Mouse (Mus musculus) right cerebral cortex, postnatal 4 days (tissue): ENCODE results near the gene Stag1.
"Not testable (repeated sequence)": the region's sequence is repeated elsewhere in the genome, so short reads cannot be mapped to it uniquely, and the experiment has no call there.

Experiments
- DNase-seq: peaks from one replicate; pipeline ENCODE4 v3.0.0-alpha.2; 2022

Stag1 gene

DNA sequence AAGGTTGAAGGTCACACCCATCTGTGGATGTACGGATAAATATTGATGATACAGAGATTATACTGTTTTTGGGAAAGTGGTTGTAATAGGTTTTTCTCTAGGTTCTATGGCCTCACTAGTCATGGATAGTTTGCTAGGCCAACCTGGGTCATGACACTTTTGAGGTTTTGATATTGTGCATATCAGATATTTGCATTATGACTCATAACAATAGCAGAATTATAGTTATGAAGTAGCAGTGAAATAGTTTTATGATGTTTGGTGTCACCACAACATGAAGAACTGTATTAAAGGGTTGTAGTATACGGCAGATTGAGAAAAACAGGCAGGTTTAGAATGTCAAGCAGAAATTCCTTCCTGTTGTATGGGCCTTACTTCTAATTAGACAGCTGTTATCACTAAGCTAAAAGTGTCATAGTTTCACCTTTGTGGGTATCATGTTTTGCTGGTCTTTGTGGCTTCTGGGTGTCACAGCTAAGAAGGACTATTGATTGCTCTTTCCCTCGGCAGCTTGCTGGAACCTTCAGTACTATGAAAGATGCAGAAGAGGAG is 92.2 kb downstream of the Stag1 start:
- no peak for DNase-seq

DNA sequence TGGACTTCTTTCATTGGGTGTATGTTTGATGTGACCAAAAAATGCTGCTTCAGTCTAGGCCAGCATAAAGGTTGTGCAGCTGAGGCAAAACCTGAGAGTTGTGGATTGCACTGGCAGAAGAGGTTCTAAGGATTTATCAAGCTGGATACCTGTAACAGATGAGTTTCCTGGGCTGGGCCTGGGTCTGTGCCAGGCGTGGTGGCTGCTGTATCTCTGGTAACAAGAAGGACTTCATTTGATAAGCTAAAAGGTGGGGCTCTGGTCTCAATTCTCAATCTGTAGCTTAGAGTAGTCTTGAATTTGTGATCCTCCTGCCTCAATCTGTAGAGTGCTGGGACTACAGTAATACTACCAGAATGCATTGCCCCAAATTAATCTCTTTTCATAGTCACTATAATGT is 94.6 kb downstream of the Stag1 start:
- DNase-seq, result no peak

GRCm38 (mm10) chr9:100696537-100696936 is 98.9 kb downstream of the Stag1 start:
- no peak for DNase-seq

DNA sequence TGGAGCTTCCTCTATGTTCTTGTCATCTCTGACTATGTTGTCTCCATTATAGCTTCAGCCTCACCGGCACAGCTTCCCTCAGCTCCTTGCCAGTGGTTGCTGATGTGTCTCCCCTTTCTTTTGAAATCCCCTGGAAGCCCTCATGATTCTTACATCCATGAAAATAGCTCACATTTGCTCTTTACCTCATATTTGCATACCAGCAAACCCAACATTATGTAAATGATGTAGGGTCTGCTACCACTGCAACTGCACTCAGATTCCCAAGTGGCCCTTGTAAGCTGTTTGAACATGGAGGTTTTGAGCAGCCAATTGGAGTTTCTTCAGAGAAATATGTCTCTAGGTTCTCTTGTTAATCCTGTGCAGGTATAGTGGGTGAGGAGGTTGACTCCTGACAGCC is 110.0 kb downstream of the Stag1 start:
- no peak for DNase-seq

- no peak for DNase-seq
Observed at GRCm38 (mm10) chr9:100711665-100712064, 114.1 kb downstream of the Stag1 start.

GRCm38 (mm10) chr9:100724832-100725231 is 127.2 kb downstream of the Stag1 start:
- DNase-seq, result not testable (repeated sequence)

DNA sequence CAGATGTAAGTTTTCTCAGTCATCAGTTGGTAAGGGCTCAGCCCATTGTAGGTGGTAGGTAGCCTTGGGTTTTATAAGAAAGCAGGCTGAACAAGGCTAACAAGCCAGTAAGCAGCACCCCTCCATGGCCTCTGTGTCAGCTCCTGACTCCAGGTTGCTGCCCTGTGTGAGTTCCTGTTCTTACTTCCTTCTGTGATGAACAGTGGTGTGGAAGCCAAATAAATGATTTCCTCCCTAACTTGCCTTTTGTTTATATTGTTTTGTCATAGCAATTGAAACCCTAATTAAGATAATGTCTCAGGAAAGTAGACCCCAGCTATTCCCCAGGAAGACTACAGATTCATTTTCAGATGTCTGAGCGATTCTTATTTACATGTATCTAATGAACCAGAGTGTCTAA is 134.2 kb downstream of the Stag1 start:
- DNase-seq, result no peak

DNA sequence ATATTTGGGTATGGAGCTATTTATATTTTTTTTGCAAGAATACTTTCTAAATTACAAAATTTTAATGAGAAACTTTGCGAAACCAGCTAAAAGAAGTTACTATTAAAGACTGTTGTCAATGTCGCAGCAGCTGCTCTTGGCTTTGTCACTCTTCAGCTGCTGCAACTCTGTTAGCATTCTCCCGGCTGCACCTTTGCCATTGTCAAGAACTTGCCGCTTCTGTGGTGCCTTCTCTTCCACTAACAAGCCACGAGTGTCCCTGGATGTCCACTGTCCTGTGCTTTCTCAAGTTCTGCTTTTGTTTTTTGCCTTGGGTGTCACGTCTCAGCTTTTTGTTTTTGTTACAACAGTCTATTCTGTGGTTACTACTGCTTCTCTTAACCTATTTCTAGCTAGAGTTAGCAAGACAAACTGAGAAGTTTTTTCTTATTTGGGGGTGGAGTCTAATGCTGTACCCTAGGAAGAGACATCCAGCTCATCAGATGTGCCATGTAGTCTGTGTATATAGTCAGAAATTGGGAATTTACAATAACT is 136.4 kb downstream of the Stag1 start:
- no peak for DNase-seq

DNA sequence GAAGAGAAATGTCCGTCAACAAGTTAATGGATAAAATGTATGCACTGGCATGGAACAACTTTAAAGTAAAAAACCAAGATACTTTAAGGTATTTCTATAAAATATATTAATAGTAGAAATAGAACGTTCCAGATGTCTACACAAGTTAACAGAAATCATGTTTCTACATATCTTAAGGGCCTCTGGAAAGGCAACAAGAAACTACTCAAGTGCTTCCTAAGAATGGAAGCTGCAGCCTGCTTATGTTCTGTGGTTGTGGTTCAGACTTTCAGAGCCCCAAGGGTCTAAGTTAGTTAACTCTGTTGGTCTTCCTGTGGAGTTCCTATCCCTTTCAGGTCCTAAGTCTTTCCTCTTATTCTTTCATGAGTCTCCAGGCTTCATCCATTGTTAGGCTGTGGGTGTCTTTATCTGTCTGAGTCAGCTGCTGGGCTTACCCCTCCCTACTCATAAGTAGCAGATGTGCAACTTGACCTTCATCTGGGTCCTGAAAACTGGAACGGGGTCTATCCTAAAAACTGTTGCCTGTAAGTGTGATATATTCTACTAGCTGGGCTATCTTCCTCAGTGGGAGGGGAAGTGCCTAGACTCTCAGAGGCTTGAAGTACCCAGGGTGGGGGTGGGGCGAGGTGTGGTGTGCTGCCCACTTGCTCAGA is 138.5 kb downstream of the Stag1 start:
- no peak for DNase-seq

DNA sequence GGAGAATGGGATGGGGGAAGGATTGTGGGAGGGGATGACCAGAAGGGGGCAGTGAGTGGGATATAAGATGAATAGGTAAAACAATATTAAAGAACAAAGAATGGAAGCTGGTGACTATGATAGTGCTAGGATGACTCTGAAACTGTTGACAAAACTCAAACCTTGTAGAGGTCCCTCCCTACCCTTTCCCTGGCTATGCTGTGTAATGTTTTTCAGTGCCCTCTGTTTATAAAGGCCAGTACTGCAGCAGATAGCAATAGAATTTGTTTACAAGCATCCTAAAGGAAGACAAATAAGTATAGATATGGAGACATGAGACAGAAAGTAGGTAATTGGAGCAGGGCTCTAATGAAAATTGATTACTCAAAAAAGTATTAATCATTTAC is 139.0 kb downstream of the Stag1 start:
- DNase-seq, result no peak

- DNase-seq, result not testable (repeated sequence)
Observed at GRCm38 (mm10) chr9:100777238-100777637, 179.6 kb downstream of the Stag1 start.

DNA sequence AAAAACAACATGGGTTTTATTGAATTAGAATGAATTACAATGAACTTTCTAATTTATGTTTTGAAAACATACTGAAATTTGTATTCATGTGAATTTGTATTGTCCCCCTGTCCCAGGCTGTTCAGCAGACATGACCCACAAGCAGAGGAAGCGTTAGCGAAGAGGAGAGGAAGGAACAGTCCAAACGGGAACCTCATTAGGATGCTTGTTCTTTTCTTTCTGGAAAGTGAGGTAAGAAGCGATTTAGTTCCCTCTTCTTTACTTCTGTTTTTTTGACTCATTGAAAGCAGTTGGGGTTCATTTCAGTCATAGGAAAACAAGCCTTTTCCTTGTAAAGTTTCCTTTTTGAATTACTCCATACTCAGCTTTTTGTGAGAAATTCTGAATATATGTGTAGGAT is 268.4 kb downstream of the Stag1 start:
- no peak for DNase-seq

DNA sequence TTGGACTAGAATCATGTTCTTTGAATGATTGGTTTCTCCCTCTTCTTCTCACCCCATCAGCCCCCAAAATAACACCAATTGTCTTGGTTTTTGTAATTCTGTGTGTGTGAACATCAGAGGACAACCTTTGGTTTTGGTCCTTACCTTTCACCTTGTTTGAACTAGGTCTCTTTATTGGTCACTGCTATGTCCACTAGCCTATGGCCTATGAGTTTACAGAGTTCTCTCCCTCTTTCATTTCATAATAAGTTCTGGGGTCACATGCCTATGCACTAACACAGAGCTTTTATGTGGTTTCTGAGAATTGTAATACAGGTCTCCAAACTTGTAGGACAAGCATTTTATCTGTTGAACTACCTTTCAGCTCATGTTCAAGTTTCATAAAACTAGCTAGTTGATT is 272.0 kb downstream of the Stag1 start:
- DNase-seq, result no peak

GRCm38 (mm10) chr9:100896111-100896510 is 298.5 kb downstream of the Stag1 start:
- no peak for DNase-seq

- no peak for DNase-seq
Observed at GRCm38 (mm10) chr9:100898042-100898441, 300.4 kb downstream of the Stag1 start.

- DNase-seq, result no peak
Observed at GRCm38 (mm10) chr9:100910352-100910751, 312.8 kb downstream of the Stag1 start.

- peak; percentile 37 for DNase-seq
Observed at GRCm38 (mm10) chr9:100917111-100917510, 319.5 kb downstream of the Stag1 start.

GRCm38 (mm10) chr9:100926629-100927028 is 329.0 kb downstream of the Stag1 start:
- DNase-seq, result no peak

GRCm38 (mm10) chr9:100942042-100942441 is 344.4 kb downstream of the Stag1 start:
- DNase-seq, result no peak

DNA sequence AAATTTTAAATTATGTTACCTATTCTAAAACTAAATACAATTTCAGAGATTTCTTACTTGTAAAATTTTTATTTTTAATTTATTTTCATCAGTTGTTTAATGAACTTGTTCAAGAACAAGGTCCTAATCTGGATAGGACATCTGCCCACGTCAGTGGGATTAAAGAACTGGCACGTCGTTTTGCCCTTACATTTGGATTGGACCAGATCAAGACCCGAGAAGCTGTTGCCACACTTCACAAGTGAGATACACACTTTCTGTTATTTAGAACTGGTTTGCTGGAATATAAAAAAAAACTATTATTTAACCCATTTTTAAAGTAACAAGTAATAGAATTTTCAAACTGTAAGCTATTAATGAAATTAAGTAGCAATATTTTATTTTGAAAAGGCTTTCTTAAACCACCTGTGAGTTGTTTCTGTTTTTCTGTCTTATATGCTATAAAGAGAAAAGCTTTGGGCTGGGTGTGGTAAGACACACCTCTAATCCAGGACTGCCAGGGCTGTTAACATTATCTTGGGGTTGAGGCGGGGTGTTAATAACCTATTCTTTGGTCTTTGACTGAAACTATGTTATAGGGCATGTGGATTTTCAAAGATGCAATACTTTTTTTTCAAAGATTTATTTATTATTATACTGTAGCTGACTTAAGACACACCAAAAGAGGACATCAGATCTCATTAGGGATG is 347.2 kb downstream of the Stag1 start:
- no peak for DNase-seq

- no peak for DNase-seq
Observed at GRCm38 (mm10) chr9:100951481-100951880, 353.9 kb downstream of the Stag1 start.

DNA sequence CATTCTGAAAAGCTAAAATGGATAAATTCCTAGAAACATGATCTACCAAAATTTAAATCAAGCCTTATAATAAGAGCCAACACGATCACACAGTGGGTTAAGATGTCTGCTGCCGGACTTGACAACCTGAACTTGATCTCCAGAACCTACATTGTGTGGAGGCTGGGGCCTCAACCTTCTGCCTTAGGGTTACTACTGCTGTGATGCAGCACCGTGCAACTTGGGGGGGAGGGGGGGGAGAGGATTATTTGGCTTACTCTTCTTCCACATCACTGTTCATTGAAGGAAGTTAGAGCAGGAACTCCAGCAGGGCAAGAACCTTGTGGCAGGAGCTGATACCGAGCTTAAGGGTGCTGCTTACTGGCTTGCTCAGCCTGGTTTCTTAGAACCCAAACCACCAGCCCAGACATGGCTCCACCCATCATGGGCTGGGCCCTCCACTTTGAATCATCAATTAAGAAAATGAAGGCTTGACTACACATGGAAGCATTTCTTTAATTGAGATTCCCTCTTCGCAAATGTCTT is 365.4 kb downstream of the Stag1 start:
- no peak for DNase-seq

GRCm38 (mm10) chr9:100963428-100963912 is 365.9 kb downstream of the Stag1 start:
- no peak for DNase-seq

DNA sequence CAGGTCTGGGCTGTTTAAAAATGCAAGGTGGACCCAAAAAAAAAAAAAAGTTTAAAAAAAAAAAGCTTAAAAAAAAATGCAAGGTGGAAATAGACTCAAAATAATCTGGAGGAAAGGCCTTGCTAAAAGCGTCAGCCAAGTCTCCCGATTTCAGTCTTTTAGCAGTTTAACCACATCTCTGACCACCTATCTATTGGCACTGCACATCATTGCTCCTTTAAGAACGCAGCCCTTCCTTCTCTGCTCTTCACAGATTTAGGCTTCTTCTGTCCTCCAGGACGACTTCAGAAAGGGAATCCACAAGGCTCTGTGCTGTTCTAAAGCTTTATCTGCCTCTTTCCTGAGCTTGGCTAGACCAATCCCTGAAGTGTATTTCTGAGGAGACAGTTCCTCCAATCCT is 366.5 kb downstream of the Stag1 start:
- no peak for DNase-seq
